Mouse (Mus musculus) embryonic facial prominence, embryonic 13.5 days (tissue): Measurements from ENCODE around the gene Trp53bp1. TPM values are rescaled to one million over a fixed set of nuclear protein-coding genes. Genes with fewer than 3 reads are reported as not detected.

Source experiments
- ATAC-seq: fragments of 200-750 bp; cut with Nextera tagmentation; 2 replicates; pipeline ENCODE4 v1.8.0; 2017; ENCODE audit warnings: low read depth; ENCODE audit not compliant: insufficient number of reproducible peaks, insufficient read depth, low FRiP score, low TSS enrichment
- H3K27ac ChIP-seq: fragments of 300-500 bp; sonication (generic); 2 replicates; pipeline ENCODE4 v1.5.1; 2015; ENCODE audit warnings: moderate library complexity, mild to moderate bottlenecking, inconsistent platforms
- H3K27me3 ChIP-seq: fragments of 300-500 bp; sonication (generic); 2 replicates; pipeline ENCODE4 v1.6.1; 2015; ENCODE audit warnings: mild to moderate bottlenecking, inconsistent platforms
- H3K36me3 ChIP-seq: fragments of 300-500 bp; sonication (generic); 2 replicates; pipeline ENCODE4 v1.6.1; 2015; ENCODE audit warnings: mild to moderate bottlenecking, inconsistent platforms
- H3K4me1 ChIP-seq: fragments of 300-500 bp; sonication (generic); 2 replicates; pipeline ENCODE4 v1.6.1; 2015; ENCODE audit warnings: inconsistent platforms
- H3K4me2 ChIP-seq: fragments of 300-500 bp; sonication (generic); 2 replicates; pipeline ENCODE4 v1.6.1; 2015; ENCODE audit warnings: moderate library complexity, mild to moderate bottlenecking, inconsistent platforms
- H3K4me3 ChIP-seq: fragments of 300-500 bp; sonication (generic); 2 replicates; pipeline ENCODE4 v1.5.1; 2015; ENCODE audit warnings: mild to moderate bottlenecking, inconsistent platforms
- H3K9ac ChIP-seq: fragments of 300-500 bp; sonication (generic); 2 replicates; pipeline ENCODE4 v1.6.1; 2015; ENCODE audit warnings: mild to moderate bottlenecking, inconsistent platforms
- H3K9me3 ChIP-seq: fragments of 300-500 bp; sonication (generic); 2 replicates; pipeline ENCODE4 v1.6.1; 2016; ENCODE audit warnings: inconsistent platforms
- WGBS: fragments of 180-500 bp; shearing (Covaris S2); methylation state at CpG from one replicate; pipeline ENCODE4 v1.1.7; 2015; ENCODE audit warnings: mixed read lengths; 5-methylcytosine and 5-hydroxymethylcytosine counted together
- polyA plus RNA-seq: library from polyadenylated mRNA; unstranded; fragments of >200 nt; fragmentation: Nextera tagmentation; extraction: Ambion mirVana; gene quantifications from 2 replicates; pipeline ENCODE4 v1.2.1, GENCODE M21; 2015

The Trp53bp1 gene
- polyA plus RNA-seq, 1 experiment from 2014 or later = 95.8 TPM

DNA sequence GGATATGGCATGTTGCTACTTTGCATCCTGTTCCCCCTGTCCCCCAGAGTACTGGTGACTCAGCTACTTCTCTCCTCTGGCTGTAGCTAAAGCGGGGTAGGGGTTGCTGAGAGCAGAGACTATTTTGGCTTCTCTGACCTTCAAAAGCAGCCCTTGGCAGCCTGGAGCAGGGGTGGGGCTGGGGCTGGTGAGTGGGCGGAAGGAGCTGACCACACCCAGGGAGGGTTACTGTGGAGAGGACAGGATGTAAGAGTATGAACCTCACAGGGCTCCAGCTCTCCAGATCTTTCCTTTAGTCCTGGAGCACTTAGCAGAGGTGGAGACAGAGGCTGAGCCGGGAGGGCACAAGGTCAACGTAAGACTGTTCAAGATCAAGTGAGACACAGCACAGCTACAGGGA lies 23.0 kb upstream of the Trp53bp1 start:
- Histone ChIP-seq H3K27ac (no peak overlapping the region), H3K27me3 (peaks cover 61% of the 10 kb centered on the region), H3K4me2 (peak overlapping the region; percentile 77), H3K36me3 (0 out of 2 replicates have a peak, but pooled peaks cover under 1% of the 10 kb centered on the region), H3K4me3 (peak overlapping the region; percentile 54), H3K9ac (peak overlapping the region; percentile 70), H3K4me1 (peaks cover 49% of the 10 kb centered on the region), H3K9me3 (no peaks in the 10 kb centered on the region)
- 32% methylated on average over 4 of the region's 4 CpGs for WGBS
- ATAC-seq = no peak

DNA sequence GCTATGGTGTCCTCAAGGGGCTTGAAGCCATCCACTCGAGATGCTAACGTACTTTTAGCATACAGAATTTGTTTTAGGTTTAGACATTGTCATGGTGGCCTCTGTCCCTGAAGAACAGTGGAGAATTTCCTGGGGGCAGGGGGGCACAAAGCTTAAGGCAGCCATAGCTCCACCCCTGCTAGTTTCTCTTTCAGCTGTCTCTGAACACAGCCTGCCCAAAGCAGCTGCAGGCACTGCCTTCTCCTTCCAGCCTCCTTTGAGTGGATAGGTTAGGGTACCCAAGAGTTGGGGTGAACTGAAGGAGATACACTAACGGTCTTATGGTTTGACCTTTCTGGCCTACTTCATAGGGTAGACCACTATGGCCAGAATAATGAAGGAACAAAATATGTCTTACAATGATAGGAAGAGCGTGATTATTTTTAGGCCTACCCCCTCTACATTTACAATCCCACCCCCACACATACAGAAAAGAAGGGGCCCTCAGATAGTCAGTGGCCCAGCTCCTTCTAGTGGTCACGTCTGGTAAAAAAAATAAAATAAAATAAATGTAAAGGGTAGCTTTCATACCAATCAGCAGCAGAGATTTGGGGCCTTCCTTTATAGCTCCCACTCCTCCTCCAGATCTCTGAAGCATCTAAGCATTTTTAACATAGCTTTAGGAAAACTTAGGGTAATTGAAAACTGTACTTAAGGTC lies 21.3 kb upstream of the Trp53bp1 start:
- Histone ChIP-seq H3K4me2 (no peak overlapping the region), H3K36me3 (no peaks in the 10 kb centered on the region), H3K9me3 (no peaks in the 10 kb centered on the region), H3K27ac (no peak overlapping the region), H3K4me1 (peaks cover 42% of the 10 kb centered on the region), H3K9ac (no peak overlapping the region), H3K4me3 (no peak overlapping the region), H3K27me3 (peaks cover 55% of the 10 kb centered on the region)
- 57% methylated on average over 5 of the region's 5 CpGs for WGBS
- no peak for ATAC-seq

DNA sequence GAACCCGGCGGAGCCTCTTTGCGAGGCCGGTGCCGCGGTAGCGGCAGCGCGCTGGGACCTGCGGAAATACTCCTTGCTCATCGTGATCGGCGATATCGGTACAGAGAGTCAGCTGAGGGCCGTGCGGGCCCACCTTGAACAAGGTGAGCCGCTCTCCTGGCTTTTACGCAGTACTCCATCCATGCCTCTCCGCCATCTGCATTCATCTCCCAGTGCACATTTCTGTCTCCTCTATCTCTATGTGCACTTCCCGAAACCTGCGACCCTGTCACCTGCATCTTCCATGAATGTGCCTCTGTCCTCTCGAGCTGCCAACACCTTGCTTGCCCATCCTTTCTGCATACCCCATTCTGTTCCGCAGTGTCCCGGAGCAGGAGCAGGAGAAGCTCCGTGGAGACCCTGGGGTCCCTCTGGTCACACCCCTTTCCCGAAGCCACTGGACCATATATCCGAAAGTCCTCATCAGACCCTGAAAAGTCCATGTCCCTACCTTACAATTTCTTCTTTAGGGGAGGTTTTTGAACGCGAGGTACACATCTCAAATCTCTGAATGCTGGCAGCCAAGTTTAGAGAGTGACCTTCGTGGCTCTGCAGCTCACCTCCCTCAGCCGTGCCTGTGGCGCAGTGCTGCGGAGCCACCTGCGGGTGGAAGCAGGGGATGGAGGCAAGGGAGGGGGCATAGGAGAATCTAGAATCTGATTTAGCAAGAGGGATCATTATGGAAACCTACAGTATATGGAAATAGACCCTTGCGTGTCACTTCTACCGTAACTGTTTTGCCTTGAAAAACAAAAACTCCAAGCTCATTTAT lies 18.7 kb upstream of the Trp53bp1 start:
- no peaks in the 10 kb centered on the region for H3K36me3 ChIP-seq
- H3K27ac ChIP-seq = no peak overlapping the region
- 4% methylated on average over 36 of the region's 36 CpGs for WGBS
- peak overlapping the region; percentile 90 for H3K4me2 ChIP-seq
- H3K9ac ChIP-seq = peak overlapping the region; percentile 51; the same call in 1 of the 2 replicates
- peak; percentile 22; the same call in 1 of the 2 replicates for ATAC-seq
- H3K9me3 ChIP-seq = no peaks in the 10 kb centered on the region
- peaks cover 32% of the 10 kb centered on the region for H3K27me3 ChIP-seq
- peak overlapping the region; percentile 56 for H3K4me3 ChIP-seq
- peaks cover 19% of the 10 kb centered on the region for H3K4me1 ChIP-seq

DNA sequence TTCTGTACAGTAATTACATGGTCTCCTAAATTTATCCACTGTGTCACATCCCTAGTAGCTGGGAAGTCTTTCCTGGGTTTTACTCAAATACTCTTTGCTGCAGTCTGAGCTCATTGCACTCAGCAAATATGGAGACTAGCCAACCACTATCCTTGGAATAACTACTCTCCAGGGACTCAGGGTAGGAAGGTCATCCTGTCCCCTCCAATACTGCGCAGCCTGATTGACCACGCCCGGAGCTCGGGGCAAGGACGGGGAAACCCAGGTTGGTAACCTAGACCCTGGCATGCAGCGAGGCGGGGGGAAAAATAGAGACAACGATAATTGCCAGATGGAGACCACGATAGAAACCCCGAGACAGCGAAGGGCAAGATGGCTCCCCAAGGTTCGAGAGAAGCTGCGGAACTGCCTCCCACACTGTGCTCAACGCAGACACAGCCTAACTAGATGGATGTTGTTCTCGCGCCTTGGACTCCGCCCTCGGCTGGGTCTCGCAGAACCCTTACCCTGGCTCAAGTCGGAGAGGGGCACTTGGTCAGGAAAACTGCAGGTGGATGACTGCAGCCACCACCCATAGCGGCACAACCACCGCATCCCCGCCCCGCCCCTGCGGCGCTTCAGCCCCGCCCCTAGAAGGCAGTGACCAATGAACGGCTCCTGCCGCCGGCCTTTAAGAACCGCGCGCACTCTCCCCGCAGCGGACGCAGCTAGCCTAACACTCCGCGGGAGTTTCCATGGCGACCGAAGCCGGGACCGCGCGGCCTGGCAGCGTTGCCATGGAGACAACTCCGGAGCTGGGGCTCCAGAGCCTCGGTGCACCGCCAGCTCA lies 17.9 kb upstream of the Trp53bp1 start, which contains the start of gene Map1a:
Map1a (plus strand) TSS at position 700 of the 829 bp plus-strand sequence.
- under 1% methylated on average over 48 of the region's 48 CpGs for WGBS
- peak; percentile 92 for ATAC-seq
- no peak within 1 kb of the TSS for H3K27ac ChIP-seq
- H3K36me3 ChIP-seq = no peaks in the 10 kb centered on the region
- H3K9me3 ChIP-seq = no peaks in the 10 kb centered on the region
- peaks cover 32% of the 10 kb centered on the region for H3K27me3 ChIP-seq
- H3K4me2 ChIP-seq = peak within 1 kb of the TSS; percentile 90
- H3K4me1 ChIP-seq = peaks cover 11% of the 10 kb centered on the region
- H3K4me3 ChIP-seq = peak within 1 kb of the TSS; percentile 56
- H3K9ac ChIP-seq = peak within 1 kb of the TSS; percentile 51

- peaks cover 7% of the 10 kb centered on the region for H3K4me1 ChIP-seq
- H3K4me2 ChIP-seq = no peak overlapping the region
- H3K9me3 ChIP-seq = no peaks in the 10 kb centered on the region
- H3K27ac ChIP-seq = no peak overlapping the region
- 68% methylated on average over 2 of the region's 2 CpGs for WGBS
- no peak for ATAC-seq
- no peak overlapping the region for H3K9ac ChIP-seq
- peaks cover 32% of the 10 kb centered on the region for H3K27me3 ChIP-seq
- no peaks in the 10 kb centered on the region for H3K36me3 ChIP-seq
- no peak overlapping the region for H3K4me3 ChIP-seq
These were observed 16.6 kb upstream of the Trp53bp1 start for GRCm38 (mm10) chr2:121287850-121288249.

GRCm38 (mm10) chr2:121271928-121272516 lies 815 bp upstream of the Trp53bp1 start:
- H3K9me3 ChIP-seq = no peaks in the 10 kb centered on the region
- no peak for ATAC-seq
- peaks cover 20% of the 10 kb centered on the region for H3K36me3 ChIP-seq
- no peaks in the 10 kb centered on the region for H3K27me3 ChIP-seq
- WGBS = 25% methylated on average over 4 of the region's 4 CpGs
- H3K4me2 ChIP-seq = peak overlapping the region; percentile 66
- H3K9ac ChIP-seq = peak overlapping the region; percentile 81
- H3K4me3 ChIP-seq = peak overlapping the region; percentile 89
- H3K27ac ChIP-seq = peak overlapping the region; percentile 52; the same call in 1 of the 2 replicates
- peaks cover 32% of the 10 kb centered on the region for H3K4me1 ChIP-seq

DNA sequence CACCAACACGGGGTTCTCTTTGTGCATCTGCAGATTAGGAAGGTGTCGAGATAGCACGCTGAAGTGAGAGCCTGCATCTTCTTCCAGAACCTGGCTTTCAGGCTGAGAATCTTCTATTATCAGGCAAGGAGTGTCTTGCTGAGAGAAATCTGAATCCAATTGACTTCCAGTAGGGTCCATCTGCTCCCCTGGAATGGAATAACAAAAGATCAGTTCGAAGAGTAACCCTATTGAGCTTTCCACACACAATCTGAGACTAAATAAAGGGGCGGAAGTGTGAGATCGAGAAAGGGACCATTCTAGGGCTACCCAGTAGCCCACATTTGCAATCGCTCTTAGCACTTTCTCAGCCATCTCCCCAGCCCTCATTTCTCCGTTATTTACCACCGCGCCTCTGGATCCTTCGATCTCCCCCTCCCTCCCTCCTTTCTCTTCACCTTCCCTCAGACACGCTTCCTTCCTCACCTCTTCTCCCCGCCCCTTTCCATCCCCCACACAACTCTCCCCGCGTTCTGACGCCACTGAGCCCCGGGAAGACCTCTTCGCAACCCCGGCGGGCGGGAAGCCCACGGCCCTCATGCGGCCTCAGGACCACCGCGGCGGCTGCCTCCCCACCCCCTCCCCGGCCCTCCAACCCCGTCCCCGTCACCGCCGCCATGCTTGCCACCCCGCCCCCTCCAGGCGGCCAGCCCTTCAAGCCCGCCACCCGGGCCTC lies 529 bp downstream of the Trp53bp1 start:
- peaks cover 32% of the 10 kb centered on the region for H3K4me1 ChIP-seq
- H3K9ac ChIP-seq = peak overlapping the region; percentile 81
- under 1% methylated on average over 35 of the region's 35 CpGs for WGBS
- peak overlapping the region; percentile 89 for H3K4me3 ChIP-seq
- peak; percentile 77 for ATAC-seq
- peak overlapping the region; percentile 75 for H3K4me2 ChIP-seq
- H3K36me3 ChIP-seq = peaks cover 27% of the 10 kb centered on the region
- H3K27me3 ChIP-seq = no peaks in the 10 kb centered on the region
- H3K9me3 ChIP-seq = no peaks in the 10 kb centered on the region
- H3K27ac ChIP-seq = peak overlapping the region; percentile 85

DNA sequence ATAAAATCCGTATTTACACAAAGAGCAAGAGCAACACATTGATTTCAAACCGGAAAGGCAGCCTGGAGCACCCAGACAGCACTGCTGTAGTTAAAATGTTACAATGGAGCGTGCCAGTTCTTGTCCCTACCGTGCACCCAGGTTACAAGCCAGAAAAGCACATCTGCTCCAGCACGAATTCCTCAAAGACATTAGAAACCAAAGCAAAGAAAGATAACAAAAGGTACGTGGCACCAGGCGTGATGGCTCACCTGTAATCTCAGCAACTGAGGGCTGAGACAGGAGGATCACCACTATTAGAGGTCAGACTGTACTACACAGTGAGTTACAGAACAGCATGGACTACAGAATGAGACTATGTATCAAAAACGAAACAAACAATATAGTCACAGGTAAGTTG lies 2.8 kb downstream of the Trp53bp1 start:
- Histone ChIP-seq H3K9ac (0 out of 2 replicates have a peak overlapping the region, but pooled peaks have one; percentile 6), H3K4me2 (peak overlapping the region; percentile 4), H3K27ac (peak overlapping the region; percentile 49; the same call in 1 of the 2 replicates), H3K9me3 (no peaks in the 10 kb centered on the region), H3K27me3 (no peaks in the 10 kb centered on the region), H3K36me3 (peaks cover 41% of the 10 kb centered on the region), H3K4me3 (no peak overlapping the region), H3K4me1 (peaks cover 32% of the 10 kb centered on the region)
- 70% methylated on average over 8 of the region's 8 CpGs for WGBS
- ATAC-seq = no peak

DNA sequence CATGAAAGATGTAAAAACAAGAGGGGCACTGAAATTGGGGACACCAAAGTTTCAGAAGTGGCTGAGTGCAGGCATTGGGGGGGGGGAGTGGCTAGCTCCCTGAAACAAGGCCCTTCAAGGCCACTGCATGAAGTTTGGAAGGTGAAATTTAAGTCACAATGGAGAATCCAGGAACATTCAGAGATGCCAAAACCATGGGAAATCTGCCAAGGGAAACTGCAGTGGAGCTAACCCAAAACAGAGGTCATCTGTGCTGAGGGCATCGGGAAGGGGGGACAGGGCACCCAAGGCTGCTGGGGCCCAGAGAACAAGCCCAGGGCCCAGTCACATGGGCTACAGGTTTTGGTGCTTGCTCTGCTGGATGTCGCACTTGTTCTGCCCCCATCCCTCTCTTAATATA lies 21.4 kb downstream of the Trp53bp1 start:
- H3K27me3 ChIP-seq = no peaks in the 10 kb centered on the region
- 82% methylated on average over 2 of the region's 2 CpGs for WGBS
- ATAC-seq = no peak
- H3K9me3 ChIP-seq = no peaks in the 10 kb centered on the region
- H3K36me3 ChIP-seq = peaks cover 95% of the 10 kb centered on the region
- H3K9ac ChIP-seq = no peak overlapping the region
- H3K27ac ChIP-seq = no peak overlapping the region
- H3K4me3 ChIP-seq = no peak overlapping the region
- H3K4me2 ChIP-seq = no peak overlapping the region
- H3K4me1 ChIP-seq = no peaks in the 10 kb centered on the region

GRCm38 (mm10) chr2:121244099-121244498 lies 27.1 kb downstream of the Trp53bp1 start:
- Histone ChIP-seq H3K4me2 (no peak overlapping the region), H3K27me3 (no peaks in the 10 kb centered on the region), H3K36me3 (peaks cover 86% of the 10 kb centered on the region), H3K9me3 (no peaks in the 10 kb centered on the region), H3K4me1 (no peaks in the 10 kb centered on the region), H3K4me3 (no peak overlapping the region), H3K9ac (no peak overlapping the region), H3K27ac (no peak overlapping the region)
- no peak for ATAC-seq
- 91% methylated on average over 5 of the region's 5 CpGs for WGBS
